Mouse (Mus musculus) liver, embryonic 16.5 days (tissue): ENCODE results near the gene Lrch4. TPM values are rescaled to one million over a fixed set of nuclear protein-coding genes. Genes with fewer than 3 reads are reported as not detected.

Source experiments
- ATAC-seq: fragments of 200-750 bp; cut with Nextera tagmentation; 2 replicates; pipeline ENCODE4 v1.8.0; 2017; ENCODE audit warnings: low read depth, mild to moderate bottlenecking, moderate number of reproducible peaks, moderate library complexity
- H3K27ac ChIP-seq: fragments of 300-500 bp; sonication (generic); 2 replicates; pipeline ENCODE4 v1.5.1; 2014; ENCODE audit warnings: mild to moderate bottlenecking, low read length
- H3K27me3 ChIP-seq: fragments of 300-500 bp; sonication (generic); 2 replicates; pipeline ENCODE4 v1.6.1; 2014; ENCODE audit warnings: low read depth, low read length, mixed read lengths; ENCODE audit not compliant: control insufficient read depth, insufficient read depth
- H3K36me3 ChIP-seq: fragments of 300-500 bp; sonication (generic); 2 replicates; pipeline ENCODE4 v1.6.1; 2014; ENCODE audit warnings: mild to moderate bottlenecking; ENCODE audit not compliant: control insufficient read depth, insufficient read depth
- H3K4me1 ChIP-seq: fragments of 300-500 bp; sonication (generic); 2 replicates; pipeline ENCODE4 v1.6.1; 2014; ENCODE audit warnings: low read depth, low read length, mixed read lengths; ENCODE audit not compliant: control insufficient read depth
- H3K4me2 ChIP-seq: fragments of 300-500 bp; sonication (generic); 2 replicates; pipeline ENCODE4 v1.6.1; 2014; ENCODE audit warnings: low read depth, low read length, mixed read lengths
- H3K4me3 ChIP-seq: fragments of 300-500 bp; sonication (generic); 2 replicates; pipeline ENCODE4 v1.5.1; 2014; ENCODE audit warnings: low read depth, mild to moderate bottlenecking, low read length
- H3K9ac ChIP-seq: fragments of 300-500 bp; sonication (generic); 2 replicates; pipeline ENCODE4 v1.6.1; 2014; ENCODE audit warnings: low read depth, low read length
- H3K9me3 ChIP-seq: fragments of 300-500 bp; sonication (generic); replicated peaks from 2 replicates; pipeline ENCODE4 v1.6.1; 2016; ENCODE audit warnings: low read length; ENCODE audit not compliant: control insufficient read depth
- WGBS: fragments of 180-500 bp; shearing (Covaris S2); extraction: QIAGEN DNeasy Blood & Tissue Kit; methylation state at CpG from one replicate; pipeline ENCODE4 v1.1.7; 2014; ENCODE audit not compliant: insufficient replicate concordance; 5-methylcytosine and 5-hydroxymethylcytosine counted together
- polyA plus RNA-seq: library from polyadenylated mRNA; unstranded; fragments of >200 nt; fragmentation: Nextera tagmentation; extraction: Ambion mirVana; gene quantifications from 2 replicates; pipeline ENCODE4 v1.2.1, GENCODE M21; 2015

Gene Lrch4
- polyA plus RNA-seq, 1 experiment from 2014 or later = 25.1 TPM

GRCm38 (mm10) chr5:137685653-137686052 is 56.7 kb downstream of the Lrch4 start:
- Histone ChIP-seq H3K4me3 (peak overlapping the region; percentile 39), H3K4me2 (peak overlapping the region; percentile 76), H3K36me3 (peaks cover 7% of the 10 kb centered on the region), H3K9me3 (no peaks in the 10 kb centered on the region), H3K27me3 (no peaks in the 10 kb centered on the region), H3K4me1 (peaks cover 41% of the 10 kb centered on the region), H3K27ac (peak overlapping the region; percentile 93), H3K9ac (peak overlapping the region; percentile 50)
- 48% methylated on average over 3 of the region's 3 CpGs for WGBS
- ATAC-seq = no peak

GRCm38 (mm10) chr5:137686127-137686790 is 57.3 kb downstream of the Lrch4 start:
- WGBS = 20% methylated on average over 6 of the region's 6 CpGs
- ATAC-seq = peak; percentile 85
- Histone ChIP-seq H3K4me1 (peaks cover 39% of the 10 kb centered on the region), H3K4me3 (peak overlapping the region; percentile 39), H3K27ac (peak overlapping the region; percentile 93), H3K36me3 (peaks cover 5% of the 10 kb centered on the region; the same call in 1 of the 2 replicates), H3K9ac (peak overlapping the region; percentile 58), H3K9me3 (no peaks in the 10 kb centered on the region), H3K27me3 (no peaks in the 10 kb centered on the region), H3K4me2 (peak overlapping the region; percentile 76)

DNA sequence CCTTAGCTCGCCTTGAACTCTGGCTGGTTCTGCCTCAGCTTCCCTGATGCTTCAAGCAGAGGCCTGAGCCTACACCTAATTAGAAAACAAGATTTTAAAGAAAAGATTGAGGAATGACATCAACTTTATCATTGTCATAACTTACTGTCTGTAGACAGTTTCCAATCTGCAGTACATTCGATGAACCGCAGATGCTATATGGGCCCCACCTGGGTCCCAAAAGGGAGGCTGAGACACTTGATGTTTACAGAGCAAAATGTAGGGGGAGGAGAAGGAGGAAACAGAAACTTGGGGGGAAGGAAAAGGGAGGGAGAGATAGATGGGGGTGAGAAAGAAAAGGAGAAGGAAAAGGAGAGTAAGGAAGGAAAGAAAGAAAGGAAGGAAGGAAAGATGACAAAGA is 61.1 kb downstream of the Lrch4 start:
- H3K9ac ChIP-seq = no peak overlapping the region
- H3K27ac ChIP-seq = no peak overlapping the region
- H3K9me3 ChIP-seq = no peaks in the 10 kb centered on the region
- no peak overlapping the region for H3K4me2 ChIP-seq
- H3K4me1 ChIP-seq = peaks cover 26% of the 10 kb centered on the region
- WGBS = 82% methylated on average over 3 of the region's 3 CpGs
- H3K4me3 ChIP-seq = no peak overlapping the region
- ATAC-seq = no peak
- no peaks in the 10 kb centered on the region for H3K36me3 ChIP-seq
- H3K27me3 ChIP-seq = no peaks in the 10 kb centered on the region

DNA sequence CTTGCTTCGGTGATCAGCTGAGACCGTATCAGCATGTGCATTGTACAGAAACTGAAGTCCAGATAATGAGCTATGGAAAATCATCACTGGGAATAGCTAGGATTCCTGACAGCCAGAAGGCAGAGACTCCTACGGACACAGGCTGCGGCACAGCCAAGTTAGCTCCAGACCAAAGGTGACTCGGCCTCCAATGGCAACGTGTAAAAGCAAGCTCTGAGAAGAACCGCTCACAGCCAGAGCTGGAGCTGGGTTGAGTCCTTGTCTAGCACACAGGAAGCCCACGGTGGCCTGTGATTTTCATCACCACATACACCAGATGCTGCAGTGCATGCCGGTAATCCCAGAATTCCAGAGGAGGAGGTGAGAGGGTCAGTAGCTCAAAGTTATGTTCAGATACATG is 61.6 kb downstream of the Lrch4 start:
- no peak overlapping the region for H3K4me2 ChIP-seq
- H3K27me3 ChIP-seq = no peaks in the 10 kb centered on the region
- H3K9ac ChIP-seq = no peak overlapping the region
- no peak overlapping the region for H3K27ac ChIP-seq
- 66% methylated on average over 9 of the region's 9 CpGs for WGBS
- H3K4me3 ChIP-seq = no peak overlapping the region
- peaks cover 21% of the 10 kb centered on the region for H3K4me1 ChIP-seq
- H3K36me3 ChIP-seq = no peaks in the 10 kb centered on the region
- ATAC-seq = no peak
- H3K9me3 ChIP-seq = no peaks in the 10 kb centered on the region

Other genes starting within 250 kb of the Lrch4 start
- gene Zan, start 152.1 kb upstream of the Lrch4 start, polyA plus RNA-seq = 0.07 and 0.11 TPM in 2 replicates
- 28.1 and 28.3 TPM in 2 replicates for gene Pop7, start 126.6 kb upstream of the Lrch4 start, polyA plus RNA-seq
- gene Gigyf1, start 110.6 kb upstream of the Lrch4 start, polyA plus RNA-seq = 2.8 and 3.1 TPM in 2 replicates
- gene Epo, start 95.9 kb upstream of the Lrch4 start, polyA plus RNA-seq = 0.81 and 1.2 TPM in 2 replicates
- 125 and 127 TPM in 2 replicates for gene Gnb2, start 95.6 kb upstream of the Lrch4 start, polyA plus RNA-seq
- 0.05 TPM in 1 of 2 replicates, not detected in the other for gene Actl6b, start 75.6 kb upstream of the Lrch4 start, polyA plus RNA-seq
- gene Tfr2, start 59.3 kb upstream of the Lrch4 start, polyA plus RNA-seq = 60.5 and 62.5 TPM in 2 replicates
- 21.3 and 23.1 TPM in 2 replicates for gene Mospd3, start 28.1 kb upstream of the Lrch4 start, polyA plus RNA-seq
- gene Pcolce, start 15.3 kb upstream of the Lrch4 start, polyA plus RNA-seq = 15.0 and 21.5 TPM in 2 replicates
- gene Fbxo24, start 119 bp upstream of the Lrch4 start, polyA plus RNA-seq = 0.07 and 0.13 TPM in 2 replicates
- gene Gm20605, start 54 bp downstream of the Lrch4 start, polyA plus RNA-seq = 5.2 and 6.1 TPM in 2 replicates
- gene Sap25, start 12.2 kb downstream of the Lrch4 start, polyA plus RNA-seq = 4.5 and 6.7 TPM in 2 replicates
- gene Irs3, start 16.6 kb downstream of the Lrch4 start, polyA plus RNA-seq = 0.15 TPM in 1 of 2 replicates, not detected in the other
- 29.4 and 30.5 TPM in 2 replicates for gene Agfg2, start 55.6 kb downstream of the Lrch4 start, polyA plus RNA-seq
- 0.21 and 0.33 TPM in 2 replicates for gene Nyap1, start 112.5 kb downstream of the Lrch4 start, polyA plus RNA-seq
- gene Tsc22d4, start 116.6 kb downstream of the Lrch4 start, polyA plus RNA-seq = 59.8 and 64.4 TPM in 2 replicates
- 14.8 and 15.5 TPM in 2 replicates for gene Ppp1r35, start 149.7 kb downstream of the Lrch4 start, polyA plus RNA-seq
- 3.8 and 4.6 TPM in 2 replicates for gene Mepce, start 158.5 kb downstream of the Lrch4 start, polyA plus RNA-seq
- gene Zcwpw1, start 158.7 kb downstream of the Lrch4 start, polyA plus RNA-seq = 3.8 and 4.0 TPM in 2 replicates
- 5.1 and 6.1 TPM in 2 replicates for gene Pilra, start 207.2 kb downstream of the Lrch4 start, polyA plus RNA-seq
- 5.8 and 6.6 TPM in 2 replicates for gene Pilrb1, start 229.0 kb downstream of the Lrch4 start, polyA plus RNA-seq
- 5.6 and 8.3 TPM in 2 replicates for gene Pilrb2, start 242.7 kb downstream of the Lrch4 start, polyA plus RNA-seq